Mouse (Mus musculus) spleen, adult 2 months (tissue): Measurements from ENCODE around the gene Uck1.

ENCODE experiments used
- CTCF ChIP-seq: fragments of 200-500 bp; IDR thresholded peaks from 2 replicates; pipeline ENCODE4 v1.5.1; 2011; ENCODE audit warnings: mild to moderate bottlenecking, inconsistent platforms; ENCODE audit not compliant: insufficient read depth, insufficient read length, insufficient replicate concordance; ENCODE audit errors: extremely low read depth
- POLR2A ChIP-seq: fragments of 200-500 bp; IDR thresholded peaks from 2 replicates; pipeline ENCODE4 v1.6.1; 2011; ENCODE audit warnings: low read depth, low read length, inconsistent platforms

DNA sequence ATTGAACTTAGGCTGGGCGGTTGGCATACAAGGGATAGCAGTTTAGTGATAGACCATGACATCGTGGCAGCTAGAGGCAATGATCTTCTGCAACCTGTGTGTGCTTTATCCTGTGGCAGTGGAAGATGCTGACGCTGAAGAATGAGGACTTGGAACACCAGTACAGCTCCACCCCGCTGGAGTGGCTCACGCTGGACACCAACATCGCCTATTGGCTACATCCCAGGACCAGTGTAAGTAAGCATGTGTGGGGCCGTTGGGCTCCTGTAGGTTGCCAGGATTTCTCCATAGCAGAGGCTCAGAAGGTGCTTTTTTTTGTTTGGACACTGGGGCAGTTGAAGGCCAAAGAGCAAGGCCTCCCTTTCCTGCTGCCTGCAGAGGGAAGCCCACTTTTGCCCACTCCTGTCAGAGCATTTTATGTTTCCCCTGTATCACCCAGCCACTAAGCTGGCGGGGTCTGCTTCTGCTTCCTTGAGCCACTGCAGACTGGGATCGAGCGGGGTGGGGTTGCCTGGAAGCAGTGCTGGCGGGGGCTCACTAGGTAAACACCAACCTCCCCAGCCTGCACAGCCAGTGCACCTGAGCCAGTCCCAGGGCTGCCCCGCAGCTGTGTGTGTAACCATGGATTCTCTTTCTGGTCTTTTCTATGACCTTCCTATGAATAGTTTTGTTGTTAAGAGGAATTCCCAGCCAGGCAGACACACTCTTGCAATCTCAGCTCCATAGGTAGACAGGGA, 8.0 kb downstream of the Uck1 start:
- TF ChIP-seq POLR2A (no peak), CTCF (no peak)
